Mouse (Mus musculus): ENCODE results near the gene Gpr146. TPM values are rescaled to one million over a fixed set of nuclear protein-coding genes. Genes with fewer than 3 reads are reported as not detected.

The Gpr146 gene
- polyA plus RNA-seq, 1 experiment from 2014 or later: 8.5 TPM

- WGBS: 78% methylated on average over 6 of the region's 6 CpGs
- peaks cover 15% of the 10 kb centered on the region for H3K4me1 ChIP-seq (replicated peaks)
- no peak overlapping the region for H3K4me3 ChIP-seq
- H3K36me3 ChIP-seq: no peaks in the 10 kb centered on the region
- no peak overlapping the region for H3K4me2 ChIP-seq
- no peak for ATAC-seq (ENCODE audit: insufficient number of reproducible peaks, low FRiP score)
- H3K9me3 ChIP-seq (replicated peaks): no peaks in the 10 kb centered on the region
- H3K9ac ChIP-seq: no peak overlapping the region
- no peak overlapping the region for H3K27ac ChIP-seq (ENCODE audit: poor library complexity, severe bottlenecking)
- H3K27me3 ChIP-seq (replicated peaks): peaks cover 46% of the 10 kb centered on the region
These were observed 54.8 kb downstream of the Gpr146 start for GRCm38 (mm10) chr5:139432333-139432732.

- H3K36me3 ChIP-seq: no peaks in the 10 kb centered on the region
- H3K27me3 ChIP-seq (replicated peaks): peaks cover 43% of the 10 kb centered on the region
- H3K4me2 ChIP-seq: no peak overlapping the region
- no peak overlapping the region for H3K27ac ChIP-seq (ENCODE audit: poor library complexity, severe bottlenecking)
- WGBS: 73% methylated on average over 7 of the region's 7 CpGs
- no peak for ATAC-seq (ENCODE audit: insufficient number of reproducible peaks, low FRiP score)
- no peaks in the 10 kb centered on the region for H3K9me3 ChIP-seq (replicated peaks)
- peaks cover 14% of the 10 kb centered on the region for H3K4me1 ChIP-seq (replicated peaks)
- H3K9ac ChIP-seq: no peak overlapping the region
- H3K4me3 ChIP-seq: no peak overlapping the region
These were observed 55.4 kb downstream of the Gpr146 start for GRCm38 (mm10) chr5:139432747-139433508.

GRCm38 (mm10) chr5:139433842-139434568 lies 56.5 kb downstream of the Gpr146 start:
- no peaks in the 10 kb centered on the region for H3K36me3 ChIP-seq
- no peak overlapping the region for H3K4me3 ChIP-seq
- 71% methylated on average over 9 of the region's 9 CpGs for WGBS
- peaks cover 41% of the 10 kb centered on the region for H3K27me3 ChIP-seq (replicated peaks)
- no peaks in the 10 kb centered on the region for H3K9me3 ChIP-seq (replicated peaks)
- H3K4me1 ChIP-seq (replicated peaks): peaks cover 12% of the 10 kb centered on the region
- H3K9ac ChIP-seq: no peak overlapping the region
- no peak overlapping the region for H3K4me2 ChIP-seq
- no peak for ATAC-seq (ENCODE audit: insufficient number of reproducible peaks, low FRiP score)
- H3K27ac ChIP-seq (ENCODE audit: poor library complexity, severe bottlenecking): no peak overlapping the region

- Histone ChIP-seq H3K4me2 (no peak overlapping the region), H3K27me3 (replicated peaks) (peaks cover 34% of the 10 kb centered on the region; the same call in 1 of the 2 replicates), H3K36me3 (no peaks in the 10 kb centered on the region), H3K9me3 (replicated peaks) (no peaks in the 10 kb centered on the region), H3K9ac (no peak overlapping the region), H3K4me1 (replicated peaks) (peaks cover 6% of the 10 kb centered on the region), H3K27ac (ENCODE audit: poor library complexity, severe bottlenecking) (no peak overlapping the region), H3K4me3 (no peak overlapping the region)
- no peak for ATAC-seq (ENCODE audit: insufficient number of reproducible peaks, low FRiP score)
- WGBS: 74% methylated on average over 8 of the region's 8 CpGs
These were observed 57.4 kb downstream of the Gpr146 start for GRCm38 (mm10) chr5:139434940-139435339.

- H3K4me1 ChIP-seq (replicated peaks): no peaks in the 10 kb centered on the region
- WGBS: 83% methylated on average over 4 of the region's 4 CpGs
These were observed 60.3 kb downstream of the Gpr146 start for GRCm38 (mm10) chr5:139437769-139438168.

GRCm38 (mm10) chr5:139438440-139438839 lies 60.9 kb downstream of the Gpr146 start:
- peaks cover 19% of the 10 kb centered on the region for H3K27me3 ChIP-seq (replicated peaks)
- no peaks in the 10 kb centered on the region for H3K36me3 ChIP-seq
- H3K9me3 ChIP-seq (replicated peaks): no peaks in the 10 kb centered on the region
- WGBS: 89% methylated on average over 12 of the region's 12 CpGs
- no peak for ATAC-seq (ENCODE audit: insufficient number of reproducible peaks, low FRiP score)
- H3K4me2 ChIP-seq: no peak overlapping the region
- no peak overlapping the region for H3K9ac ChIP-seq
- no peaks in the 10 kb centered on the region for H3K4me1 ChIP-seq (replicated peaks)
- H3K27ac ChIP-seq (ENCODE audit: poor library complexity, severe bottlenecking): no peak overlapping the region
- H3K4me3 ChIP-seq: no peak overlapping the region

More at GRCm38 (mm10) chr5:139437769-139438168, 60.3 kb downstream of the Gpr146 start:
- no peak overlapping the region for H3K27ac ChIP-seq (ENCODE audit: poor library complexity, severe bottlenecking)
- no peaks in the 10 kb centered on the region for H3K36me3 ChIP-seq
- no peak for ATAC-seq (ENCODE audit: insufficient number of reproducible peaks, low FRiP score)
- H3K9me3 ChIP-seq (replicated peaks): no peaks in the 10 kb centered on the region
- no peak overlapping the region for H3K4me3 ChIP-seq
- no peak overlapping the region for H3K9ac ChIP-seq
- H3K4me2 ChIP-seq: no peak overlapping the region
- peaks cover 20% of the 10 kb centered on the region for H3K27me3 ChIP-seq (replicated peaks)

- no peak overlapping the region for H3K4me3 ChIP-seq
- H3K27ac ChIP-seq (ENCODE audit: poor library complexity, severe bottlenecking): no peak overlapping the region
- no peak for ATAC-seq (ENCODE audit: insufficient number of reproducible peaks, low FRiP score)
- H3K9me3 ChIP-seq (replicated peaks): no peaks in the 10 kb centered on the region
- no peaks in the 10 kb centered on the region for H3K4me1 ChIP-seq (replicated peaks)
- H3K36me3 ChIP-seq: no peaks in the 10 kb centered on the region
- no peak overlapping the region for H3K4me2 ChIP-seq
- H3K9ac ChIP-seq: no peak overlapping the region
- H3K27me3 ChIP-seq (replicated peaks): peaks cover 6% of the 10 kb centered on the region; the same call in 1 of the 2 replicates
- 86% methylated on average over 5 of the region's 5 CpGs for WGBS
These were observed 63.0 kb downstream of the Gpr146 start for GRCm38 (mm10) chr5:139440451-139440850.

GRCm38 (mm10) chr5:139440926-139441725 lies 63.6 kb downstream of the Gpr146 start:
- no peaks in the 10 kb centered on the region for H3K9me3 ChIP-seq (replicated peaks)

GRCm38 (mm10) chr5:139441726-139442018 lies 64.2 kb downstream of the Gpr146 start:
- Histone ChIP-seq H3K4me1 (replicated peaks) (no peaks in the 10 kb centered on the region), H3K4me2 (no peak overlapping the region), H3K27ac (ENCODE audit: poor library complexity, severe bottlenecking) (no peak overlapping the region), H3K9ac (no peak overlapping the region), H3K4me3 (no peak overlapping the region), H3K27me3 (replicated peaks) (peaks cover 6% of the 10 kb centered on the region; the same call in 1 of the 2 replicates), H3K9me3 (replicated peaks) (no peaks in the 10 kb centered on the region), H3K36me3 (no peaks in the 10 kb centered on the region)
- WGBS: 89% methylated on average over 2 of the region's 2 CpGs
- ATAC-seq (ENCODE audit: insufficient number of reproducible peaks, low FRiP score): no peak

More at GRCm38 (mm10) chr5:139440926-139441725, 63.6 kb downstream of the Gpr146 start:
- WGBS: 83% methylated on average over 11 of the region's 11 CpGs
- Histone ChIP-seq H3K27ac (ENCODE audit: poor library complexity, severe bottlenecking) (no peak overlapping the region), H3K27me3 (replicated peaks) (peaks cover 6% of the 10 kb centered on the region; the same call in 1 of the 2 replicates), H3K9ac (no peak overlapping the region), H3K4me2 (no peak overlapping the region), H3K4me1 (replicated peaks) (no peaks in the 10 kb centered on the region), H3K36me3 (no peaks in the 10 kb centered on the region), H3K4me3 (no peak overlapping the region)
- ATAC-seq (ENCODE audit: insufficient number of reproducible peaks, low FRiP score): no peak

GRCm38 (mm10) chr5:139442428-139442827 lies 64.9 kb downstream of the Gpr146 start:
- ATAC-seq (ENCODE audit: insufficient number of reproducible peaks, low FRiP score): no peak
- 83% methylated on average over 12 of the region's 12 CpGs for WGBS
- no peaks in the 10 kb centered on the region for H3K9me3 ChIP-seq (replicated peaks)
- H3K36me3 ChIP-seq: no peaks in the 10 kb centered on the region
- H3K4me1 ChIP-seq (replicated peaks): no peaks in the 10 kb centered on the region
- H3K27ac ChIP-seq (ENCODE audit: poor library complexity, severe bottlenecking): no peak overlapping the region
- H3K4me2 ChIP-seq: no peak overlapping the region
- no peak overlapping the region for H3K9ac ChIP-seq
- H3K4me3 ChIP-seq: no peak overlapping the region
- peaks cover 6% of the 10 kb centered on the region; the same call in 1 of the 2 replicates for H3K27me3 ChIP-seq (replicated peaks)

- no peaks in the 10 kb centered on the region for H3K4me1 ChIP-seq (replicated peaks)
- no peak overlapping the region for H3K4me3 ChIP-seq
- H3K9ac ChIP-seq: no peak overlapping the region
- peaks cover 6% of the 10 kb centered on the region; the same call in 1 of the 2 replicates for H3K27me3 ChIP-seq (replicated peaks)
- no peaks in the 10 kb centered on the region for H3K9me3 ChIP-seq (replicated peaks)
- H3K36me3 ChIP-seq: no peaks in the 10 kb centered on the region
- 75% methylated on average over 4 of the region's 4 CpGs for WGBS
- no peak overlapping the region for H3K4me2 ChIP-seq
- no peak overlapping the region for H3K27ac ChIP-seq (ENCODE audit: poor library complexity, severe bottlenecking)
- ATAC-seq (ENCODE audit: insufficient number of reproducible peaks, low FRiP score): no peak
These were observed 65.5 kb downstream of the Gpr146 start for GRCm38 (mm10) chr5:139442962-139443361.
